Mouse (Mus musculus) stomach, postnatal 0 days (tissue): ENCODE measurements around the gene Il21r. TPM values are rescaled to one million over a fixed set of nuclear protein-coding genes. Genes with fewer than 3 reads are reported as not detected.

Source experiments
- ATAC-seq: fragments of 200-750 bp; cut with Nextera tagmentation; 2 replicates; pipeline ENCODE4 v1.8.0; 2017; ENCODE audit not compliant: low FRiP score, low TSS enrichment
- DNase-seq: peaks from one replicate; pipeline ENCODE4 v3.0.0-alpha.2; 2016; ENCODE audit warnings: low spot score
- H3K27ac ChIP-seq: fragments of 300-500 bp; sonication (generic); replicated peaks from 2 replicates; pipeline ENCODE4 v1.5.1; 2014; ENCODE audit warnings: mild to moderate bottlenecking, control low read depth
- H3K27me3 ChIP-seq: fragments of 300-500 bp; sonication (generic); 2 replicates; pipeline ENCODE4 v1.6.1; 2014; ENCODE audit warnings: low read length; ENCODE audit not compliant: control insufficient read depth, insufficient read depth
- H3K36me3 ChIP-seq: fragments of 300-500 bp; sonication (generic); 2 replicates; pipeline ENCODE4 v1.6.1; 2014; ENCODE audit warnings: low read length, mixed read lengths; ENCODE audit not compliant: control insufficient read depth, insufficient read depth
- H3K4me1 ChIP-seq: fragments of 300-500 bp; sonication (generic); replicated peaks from 2 replicates; pipeline ENCODE4 v1.6.1; 2014; ENCODE audit warnings: antibody characterized with exemption; ENCODE audit not compliant: control insufficient read depth, insufficient read depth
- H3K4me2 ChIP-seq: fragments of 300-500 bp; sonication (generic); replicated peaks from 2 replicates; pipeline ENCODE4 v1.6.1; 2014; ENCODE audit warnings: low read depth, mild to moderate bottlenecking, control low read depth, moderate library complexity
- H3K4me3 ChIP-seq: fragments of 300-500 bp; sonication (generic); 2 replicates; pipeline ENCODE4 v1.5.1; 2014; ENCODE audit warnings: low read depth, low read length, control low read depth
- H3K9ac ChIP-seq: fragments of 300-500 bp; sonication (generic); 2 replicates; pipeline ENCODE4 v1.6.1; 2014; ENCODE audit warnings: mild to moderate bottlenecking, low read length, control low read depth, mixed read lengths
- H3K9me3 ChIP-seq: fragments of 300-500 bp; sonication (generic); 2 replicates; pipeline ENCODE4 v1.6.1; 2016; ENCODE audit warnings: low read length; ENCODE audit not compliant: control insufficient read depth
- CTCF ChIP-seq: IDR thresholded peaks from 2 replicates; pipeline ENCODE4 v1.5.1; 2016; ENCODE audit warnings: antibody characterized with exemption, low read depth, mild to moderate bottlenecking, moderate library complexity
- EP300 ChIP-seq: optimal IDR thresholded peaks from 2 replicates; pipeline ENCODE3; 2016; ENCODE audit warnings: antibody characterized with exemption
- WGBS: fragments of 180-500 bp; shearing (Covaris S2); extraction: QIAGEN DNeasy Blood & Tissue Kit; methylation state at CpG from one replicate; pipeline ENCODE4 v1.1.7; 2014; 5-methylcytosine and 5-hydroxymethylcytosine counted together
- polyA plus RNA-seq: library from polyadenylated mRNA; unstranded; fragments of >200 nt; fragmentation: Nextera tagmentation; extraction: Ambion mirVana; gene quantifications from 2 replicates; pipeline ENCODE4 v1.2.1, GENCODE M21; 2015

Il21r gene
- polyA plus RNA-seq, 1 experiment from 2014 or later: 0.29 TPM

DNA sequence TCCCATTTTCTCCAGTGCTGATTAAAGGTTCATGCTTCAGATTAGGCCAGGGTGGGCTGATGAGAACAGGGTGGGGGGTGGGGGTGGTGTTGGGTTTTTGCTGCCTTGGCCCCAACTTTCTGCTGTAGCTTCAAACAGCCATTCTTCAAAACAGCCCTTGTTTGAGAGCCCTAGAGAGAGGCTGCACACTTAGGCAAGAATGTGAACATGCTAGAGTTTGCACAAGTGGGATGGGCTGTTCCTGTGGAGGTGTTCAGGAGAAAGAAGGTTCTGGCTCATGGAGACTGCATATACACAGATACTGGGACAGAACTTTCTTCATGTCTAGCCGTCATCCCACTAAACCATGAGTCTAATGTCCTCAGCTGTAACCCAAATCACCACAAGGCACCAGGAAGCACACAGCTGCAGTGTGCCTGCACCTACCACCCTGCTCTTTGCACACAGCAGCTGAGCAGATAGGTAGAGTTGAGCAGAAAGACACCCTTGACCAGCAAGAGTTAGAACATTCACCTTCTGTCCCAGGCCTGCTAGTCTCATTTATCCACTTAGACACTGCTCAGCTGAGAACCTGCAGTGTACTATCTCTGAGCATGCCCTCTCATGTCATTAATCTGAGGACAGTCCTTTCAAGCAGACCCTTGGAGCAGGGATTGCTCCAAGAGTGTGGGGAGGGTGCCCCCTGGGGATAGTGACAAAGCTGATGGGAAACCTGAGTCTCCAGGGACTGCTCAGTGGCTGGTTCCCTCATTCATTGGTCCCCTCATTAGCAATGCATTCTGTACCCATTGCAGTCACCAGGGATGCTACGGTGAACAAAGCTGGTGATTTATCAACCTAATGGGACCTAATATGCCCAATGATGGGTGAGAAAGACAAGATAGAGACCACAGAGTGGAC, 3.3 kb downstream of the Il21r start:
- Histone ChIP-seq H3K9me3 (no peaks in the 10 kb centered on the region), H3K9ac (no peak overlapping the region), H3K4me1 (no peaks in the 10 kb centered on the region), H3K4me3 (no peak overlapping the region), H3K36me3 (no peaks in the 10 kb centered on the region), H3K27ac (no peak overlapping the region), H3K27me3 (no peaks in the 10 kb centered on the region), H3K4me2 (no peak overlapping the region)
- ATAC-seq: no peak
- no peak for DNase-seq
- 66% methylated on average over 2 of the region's 2 CpGs for WGBS
- TF ChIP-seq CTCF (no peak), EP300 (no peak)

DNA sequence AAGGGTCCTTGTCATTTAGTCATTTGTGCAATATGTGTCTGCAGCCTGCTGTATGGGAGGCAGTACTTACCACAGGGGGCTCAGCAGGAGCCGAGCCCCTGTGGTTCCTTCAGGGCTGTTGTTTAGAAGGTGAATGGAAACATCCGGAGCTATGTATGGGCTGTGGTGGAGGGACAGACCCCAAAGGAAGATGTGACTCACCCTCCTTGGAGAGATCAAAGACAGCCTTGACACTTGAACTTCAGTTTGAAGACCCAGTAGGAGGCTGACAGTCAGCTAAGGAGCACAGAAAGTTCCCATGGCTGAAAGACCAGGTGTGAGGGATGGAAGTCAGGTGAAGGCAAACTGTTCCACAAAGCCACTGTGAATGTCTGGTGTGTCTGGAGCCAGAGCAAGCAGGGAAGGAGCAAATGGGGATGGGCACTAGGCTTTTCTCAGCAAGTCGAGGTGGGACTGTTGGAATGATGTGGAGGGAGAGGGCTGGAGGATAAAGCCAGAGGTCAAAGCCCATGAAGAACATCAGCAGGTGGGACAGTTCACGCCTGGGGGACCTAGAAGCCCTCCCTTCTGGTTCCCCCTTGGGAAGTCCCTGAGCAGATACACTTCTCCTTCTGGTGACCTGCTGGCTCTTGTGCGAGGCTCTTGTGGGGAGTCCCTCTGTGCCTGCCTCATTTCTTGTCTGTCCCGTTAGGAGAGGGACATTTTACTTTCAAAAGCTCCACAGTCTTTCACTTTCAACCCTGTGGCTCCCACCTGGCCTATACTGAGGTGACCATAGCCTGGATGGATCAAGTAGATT, 4.4 kb downstream of the Il21r start:
- H3K9ac ChIP-seq: no peak overlapping the region
- no peaks in the 10 kb centered on the region for H3K36me3 ChIP-seq
- H3K27me3 ChIP-seq: no peaks in the 10 kb centered on the region
- TF ChIP-seq EP300 (no peak), CTCF (no peak)
- no peak for DNase-seq
- ATAC-seq: no peak
- no peaks in the 10 kb centered on the region for H3K4me1 ChIP-seq
- H3K4me3 ChIP-seq: no peak overlapping the region
- H3K27ac ChIP-seq: no peak overlapping the region
- H3K9me3 ChIP-seq: no peaks in the 10 kb centered on the region
- WGBS: 58% methylated on average over 6 of the region's 6 CpGs
- no peak overlapping the region for H3K4me2 ChIP-seq

DNA sequence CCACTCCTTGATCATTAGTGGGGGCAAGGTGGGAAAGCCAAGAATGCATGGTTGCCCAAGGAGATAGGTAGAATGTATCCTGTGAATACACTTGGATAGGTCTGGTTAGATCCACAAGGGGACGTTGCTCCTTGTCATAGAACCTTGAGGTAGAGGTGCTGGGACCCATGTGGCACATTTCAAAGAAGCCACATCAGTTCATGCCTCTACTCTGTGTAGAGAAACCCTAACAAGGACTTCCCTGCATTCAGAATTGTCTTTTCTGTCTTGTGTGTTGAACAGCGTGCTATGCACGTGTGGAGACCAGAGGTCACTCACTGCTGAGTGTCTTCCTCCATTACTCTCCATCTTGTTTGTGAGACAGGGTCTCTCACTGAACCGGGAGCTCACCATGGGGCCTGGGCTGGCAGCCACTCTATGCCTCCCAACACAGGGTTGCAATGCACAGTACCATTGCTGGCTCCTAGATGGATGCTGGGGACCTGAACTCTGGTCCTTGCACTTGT, 5.0 kb downstream of the Il21r start:
- Histone ChIP-seq H3K9ac (no peak overlapping the region), H3K27ac (no peak overlapping the region), H3K4me3 (no peak overlapping the region), H3K9me3 (no peaks in the 10 kb centered on the region), H3K27me3 (no peaks in the 10 kb centered on the region), H3K4me2 (no peak overlapping the region), H3K36me3 (no peaks in the 10 kb centered on the region), H3K4me1 (no peaks in the 10 kb centered on the region)
- ATAC-seq (no peak), DNase-seq (no peak)
- 84% methylated on average over 4 of the region's 4 CpGs for WGBS
- TF ChIP-seq EP300: no peak
- TF ChIP-seq CTCF: no peak

DNA sequence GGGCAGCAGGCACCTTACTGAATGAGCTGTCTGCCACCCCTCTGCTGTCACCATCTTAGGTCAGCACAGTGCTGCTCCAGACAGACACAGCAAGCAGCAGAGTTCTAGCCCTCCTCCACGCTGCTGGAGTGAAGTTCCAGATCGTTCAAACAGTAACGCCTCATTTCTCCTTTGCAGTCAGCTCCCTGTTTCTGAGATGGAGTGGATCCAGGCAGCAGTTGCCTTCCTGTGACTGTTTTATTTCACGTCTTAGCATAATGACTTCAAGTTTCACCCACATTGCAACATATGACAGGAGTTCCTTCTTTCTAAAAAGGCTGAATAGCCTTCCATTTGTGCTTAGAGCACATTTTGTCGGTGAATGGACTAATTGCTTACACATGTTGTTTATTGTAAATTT, 10.3 kb downstream of the Il21r start:
- Histone ChIP-seq H3K4me3 (no peak overlapping the region), H3K4me2 (no peak overlapping the region), H3K9me3 (no peaks in the 10 kb centered on the region), H3K36me3 (no peaks in the 10 kb centered on the region), H3K4me1 (no peaks in the 10 kb centered on the region), H3K27ac (no peak overlapping the region), H3K9ac (no peak overlapping the region), H3K27me3 (no peaks in the 10 kb centered on the region)
- no peak for ATAC-seq
- TF ChIP-seq EP300 (no peak), CTCF (no peak)
- WGBS: 63% methylated on average over 5 of the region's 5 CpGs
- DNase-seq: no peak

DNA sequence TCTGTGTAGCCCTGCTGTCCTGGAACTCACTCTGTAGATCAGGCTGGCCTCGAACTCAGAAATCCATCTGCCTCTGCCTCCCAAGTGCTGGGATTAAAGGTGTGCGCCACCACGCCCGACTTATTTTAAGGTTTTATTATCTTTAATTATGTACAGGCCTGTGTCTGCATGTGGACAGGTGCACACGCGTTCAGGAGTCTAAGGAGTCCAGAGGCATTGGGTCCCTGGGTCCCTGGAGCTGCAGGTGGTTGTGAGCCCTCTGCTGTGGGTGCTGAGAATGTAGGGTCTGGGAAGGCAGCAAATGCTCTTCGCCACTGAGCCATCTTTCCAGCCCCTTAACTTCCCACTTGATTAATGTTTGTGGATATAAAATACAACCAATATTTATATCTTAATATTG, 12.2 kb downstream of the Il21r start:
- 86% methylated on average over 7 of the region's 7 CpGs for WGBS
- Histone ChIP-seq H3K4me3 (no peak overlapping the region), H3K4me2 (no peak overlapping the region), H3K9ac (no peak overlapping the region), H3K9me3 (no peaks in the 10 kb centered on the region), H3K4me1 (no peaks in the 10 kb centered on the region), H3K27ac (no peak overlapping the region), H3K36me3 (no peaks in the 10 kb centered on the region), H3K27me3 (no peaks in the 10 kb centered on the region)
- no peak for DNase-seq
- TF ChIP-seq EP300: no peak
- TF ChIP-seq CTCF: no peak
- ATAC-seq: no peak
